Mouse (Mus musculus) B cell, adult 67 days (primary cell): ENCODE results near the gene Nav1. TPM values are rescaled to one million over a fixed set of nuclear protein-coding genes. Genes with fewer than 3 reads are reported as not detected.

ENCODE experiments used
- total RNA-seq, 2 experiments: library from RNA; stranded (reverse); gene quantifications; 4 replicates each; pipeline ENCODE4 v1.2.4; 2023

Gene Nav1
- 1 to 10 TPM in 1 of 2 experiments, under 1 TPM in 1; 0.03 to 1.0 TPM for total RNA-seq

GRCm38 (mm10) chr1:135607019-135607418 lies at the start of gene Nav1:
TSS of gene Nav1 (minus strand) at chr1:135607295.

GRCm38 (mm10) chr1:135429901-135430668 lies 177.0 kb downstream of the Nav1 start, which contains the start of gene Ipo9:
TSS of gene Ipo9 (minus strand) at chr1:135430499.

Other genes starting within 250 kb of the Nav1 start
- 1 to 10 TPM; 1.5 to 3.7 TPM for gene Shisa4, start 232.1 kb downstream of the Nav1 start, total RNA-seq
- gene Ipo9, start 176.8 kb downstream of the Nav1 start, total RNA-seq: 10 to 100 TPM; 93.2 to 99.3 TPM
- gene Csrp1, start 112.8 kb upstream of the Nav1 start, total RNA-seq: 10 to 100 TPM; 27.0 to 28.2 TPM
- not detected for gene Phlda3, start 158.8 kb upstream of the Nav1 start, total RNA-seq
- not detected for gene Tnni1, start 172.1 kb upstream of the Nav1 start, total RNA-seq
- gene Lad1, start 211.3 kb upstream of the Nav1 start, total RNA-seq: not detected
- gene Tnnt2, start 229.1 kb upstream of the Nav1 start, total RNA-seq: not detected